Mouse (Mus musculus): Measurements from ENCODE around the gene Slc1a3.

Slc1a3 gene

DNA sequence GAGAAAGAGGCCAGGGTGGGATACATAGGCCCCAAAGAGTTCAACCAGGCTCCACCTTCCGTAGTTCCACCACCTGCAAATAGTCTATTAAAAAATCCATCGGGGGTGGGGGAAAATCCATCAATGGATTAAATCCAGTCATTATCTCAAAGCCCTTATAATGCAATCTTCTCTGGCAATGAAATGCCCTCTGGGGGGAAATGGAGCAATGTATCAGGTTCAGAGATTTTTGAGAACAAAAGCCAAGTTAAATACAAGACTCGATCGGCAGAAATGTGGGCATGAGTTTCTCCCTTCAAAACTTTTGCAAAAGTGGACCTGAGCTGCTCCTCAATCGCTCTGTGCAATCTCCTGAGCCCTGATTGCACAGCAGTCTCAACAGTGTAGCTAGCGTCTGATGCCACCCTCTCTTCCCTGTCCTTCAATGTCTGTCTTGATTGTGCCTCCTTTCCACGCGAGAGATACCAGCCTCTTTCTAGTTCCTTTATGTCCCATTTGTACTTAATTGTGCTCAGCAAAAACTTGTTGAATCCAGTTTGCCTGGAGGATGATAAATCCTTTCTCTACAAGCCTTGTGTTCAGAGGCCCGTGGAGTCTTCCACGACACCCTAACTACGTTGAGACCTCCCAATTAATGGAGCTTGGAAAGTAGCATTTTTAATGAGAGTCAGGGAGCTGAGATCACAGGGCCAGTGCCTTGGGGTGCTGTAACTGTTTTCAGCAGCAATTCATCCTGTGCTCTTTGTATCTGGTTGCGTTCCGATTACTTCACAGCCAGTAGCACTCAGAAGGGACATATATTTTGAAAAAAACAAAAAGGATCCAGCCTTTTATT is 109.0 kb downstream of the Slc1a3 start:
- no peak for DNase-seq

DNA sequence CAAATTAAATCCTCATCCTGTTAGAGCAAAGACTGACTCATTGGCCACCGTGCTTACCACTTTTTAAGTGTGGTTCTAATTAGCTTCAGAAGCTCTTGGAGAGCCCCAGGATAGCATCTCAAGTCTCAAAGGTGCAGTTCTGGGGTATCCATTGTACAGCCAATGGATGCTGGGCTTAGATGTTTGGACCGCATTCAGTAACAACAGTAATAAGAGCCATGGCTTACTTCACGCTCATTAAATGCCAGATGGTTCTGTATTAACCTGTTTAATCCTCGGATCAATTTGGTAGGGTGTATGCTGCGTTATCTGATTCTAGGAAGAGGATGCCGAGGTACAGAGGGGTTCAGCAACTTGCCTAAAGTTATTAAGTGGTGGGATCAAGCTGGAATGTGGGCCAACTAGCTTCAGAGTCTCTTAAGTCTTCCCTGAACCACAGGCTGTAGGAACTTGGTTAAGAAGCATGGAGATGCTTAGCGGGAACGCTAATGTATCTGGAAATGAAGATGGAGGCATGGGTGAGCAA is 114.1 kb downstream of the Slc1a3 start:
- no peak for DNase-seq

DNA sequence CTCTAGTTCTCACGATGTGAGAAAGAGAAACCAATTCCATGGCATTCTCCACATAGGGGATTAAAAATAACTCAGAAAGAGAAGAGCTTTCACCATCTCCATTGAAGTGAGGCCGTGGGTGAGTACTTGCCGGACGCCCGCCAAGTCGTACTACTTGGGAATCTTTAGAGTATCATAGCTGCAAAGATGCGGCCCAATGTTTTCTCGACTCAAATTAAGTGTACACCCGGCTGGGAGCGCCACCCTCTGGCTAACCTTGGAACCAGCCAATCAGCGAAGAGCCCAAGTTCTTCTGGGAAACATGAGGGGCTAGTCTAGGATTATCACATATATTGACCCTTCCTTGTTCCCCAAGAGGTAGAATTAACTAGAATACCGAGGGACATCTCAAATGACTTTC is 115.3 kb downstream of the Slc1a3 start:
- DNase-seq: no peak

DNA sequence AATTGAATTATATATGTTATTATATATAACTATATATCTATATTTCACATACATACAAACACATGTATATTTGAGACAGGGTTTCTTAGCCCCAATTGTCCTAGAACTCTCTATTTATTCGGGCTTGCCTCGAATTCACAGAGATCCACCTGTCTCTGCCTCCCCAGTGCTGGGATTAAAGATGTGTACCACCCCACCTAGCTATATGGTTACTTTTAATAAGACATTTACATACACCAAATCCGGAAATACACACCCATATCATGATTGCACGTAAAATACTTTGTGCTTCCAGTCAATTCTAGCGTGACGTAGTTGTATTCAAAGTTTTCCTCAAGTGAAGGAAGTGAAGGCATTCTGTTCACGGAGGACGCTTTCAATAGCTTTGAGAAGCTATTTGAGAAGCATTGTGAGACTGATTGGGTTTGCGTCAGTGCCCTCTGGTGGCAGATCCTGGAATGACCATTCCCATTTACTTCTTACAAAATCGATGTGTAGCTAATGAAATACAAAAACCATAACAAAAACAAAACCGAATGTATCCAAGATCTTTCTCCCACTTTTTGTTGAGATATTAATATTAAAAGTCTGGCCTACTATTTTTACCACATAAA is 121.0 kb downstream of the Slc1a3 start:
- peak; percentile 45 for DNase-seq

DNA sequence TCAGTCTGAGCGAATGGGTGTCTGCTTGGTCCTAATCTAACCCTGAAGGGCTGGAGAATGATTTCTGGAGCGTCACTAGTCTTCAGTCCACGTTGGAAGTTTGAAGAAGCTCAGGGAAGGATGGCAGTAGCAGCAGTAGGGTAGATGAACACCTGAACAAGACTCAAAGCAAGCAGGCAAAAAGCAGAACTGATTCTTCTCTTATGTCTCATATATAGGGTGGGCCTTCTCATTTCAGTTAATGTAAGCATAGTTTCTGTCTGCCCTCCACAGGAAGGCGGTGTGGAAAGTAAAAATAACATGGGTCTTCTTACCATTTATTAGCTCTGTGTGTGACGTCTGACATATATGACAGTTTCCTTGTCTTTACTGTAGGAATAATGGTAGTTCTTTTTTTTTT is 122.5 kb downstream of the Slc1a3 start:
- DNase-seq: no peak

DNA sequence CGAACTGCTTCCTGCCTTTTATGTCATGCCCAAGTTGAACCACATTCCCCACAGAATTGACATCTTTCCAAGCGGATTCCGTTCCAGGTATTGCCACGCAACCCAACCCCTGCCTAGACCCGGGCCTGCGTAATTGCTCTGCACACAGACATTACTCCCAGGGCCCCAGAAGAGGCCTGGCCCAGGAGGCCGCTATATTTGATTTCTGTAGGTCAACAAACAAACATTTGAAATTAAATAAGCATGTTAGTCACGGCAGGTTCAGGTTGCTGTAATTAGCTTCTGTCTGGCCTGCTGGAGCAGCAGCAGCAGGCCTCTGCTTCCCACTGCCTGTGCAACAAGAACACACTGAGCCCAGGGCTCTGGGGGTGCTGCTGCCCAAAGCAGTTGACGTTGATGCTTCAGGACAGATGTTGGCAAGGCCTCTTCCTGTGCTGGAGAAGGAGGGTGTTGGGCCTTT is 123.7 kb downstream of the Slc1a3 start:
- DNase-seq: no peak

All from right cerebral cortex, postnatal 25 days (tissue).